Mouse (Mus musculus): ENCODE measurements at regions not wholly inside any gene's neighbourhood (a gene's known extent, or its start where the extent isn't known, plus 50 kb on each side); places are given as distances from the start of the nearest gene placed in this dataset.

- no peak for DNase-seq (ENCODE audit: low read depth, low spot score)
Measured at GRCm38 (mm10) chr9:112436094-112436493, 200.4 kb upstream of the Arpp21 start.

GRCm38 (mm10) chr9:112431920-112432437, 196.2 kb upstream of the Arpp21 start:
- DNase-seq (ENCODE audit: low read depth, low spot score) = no peak

DNA sequence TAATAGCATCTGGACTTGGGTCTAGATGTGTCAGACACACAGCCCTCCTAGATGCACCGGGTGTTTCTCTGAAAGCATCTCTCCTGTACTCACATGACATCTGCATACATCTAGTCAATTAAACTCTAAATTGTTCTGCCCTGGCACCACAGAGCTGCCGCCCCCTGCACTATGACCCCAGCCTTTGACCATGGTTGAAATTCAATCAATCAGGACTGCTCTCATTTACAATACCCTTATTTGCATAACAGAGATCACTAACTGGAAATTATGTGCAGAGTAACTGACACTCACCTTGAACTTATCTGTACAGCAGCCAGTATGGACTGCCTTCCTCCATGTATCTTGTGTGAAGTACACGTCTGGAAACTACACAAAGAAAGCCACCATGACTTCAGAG, 193.5 kb upstream of the Arpp21 start:
- DNase-seq (ENCODE audit: low read depth, low spot score) = no peak

DNA sequence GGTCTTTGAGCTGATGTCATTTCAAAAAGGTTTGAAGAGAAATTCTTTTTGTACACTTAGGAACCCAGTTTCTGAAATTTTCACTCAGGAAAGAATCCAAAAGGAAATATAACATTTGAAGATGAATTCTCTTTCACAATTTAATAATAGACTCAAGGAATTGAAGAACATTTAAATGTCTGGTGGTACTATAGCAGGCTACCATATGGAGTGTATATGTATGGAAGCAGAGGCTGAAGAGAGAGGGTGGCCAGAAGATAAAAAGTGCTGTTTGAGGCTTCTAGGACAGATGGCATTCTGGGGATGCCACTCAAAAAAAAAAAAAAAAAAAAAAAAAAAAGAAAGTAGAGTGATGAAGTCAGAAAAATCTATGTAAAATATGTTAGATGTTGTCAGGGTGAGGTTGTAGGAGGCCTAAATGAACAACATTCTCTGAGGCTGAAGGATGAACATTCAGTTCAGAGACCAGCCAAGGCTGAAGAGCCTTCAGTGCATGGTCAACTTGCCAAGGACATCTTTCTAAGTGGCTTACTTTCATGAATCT, 170.1 kb upstream of the Arpp21 start:
- no peak for DNase-seq (ENCODE audit: low read depth, low spot score)

GRCm38 (mm10) chr9:112370746-112371145, 135.0 kb upstream of the Arpp21 start:
- DNase-seq (ENCODE audit: low read depth, low spot score) = no peak

- no peak for DNase-seq (ENCODE audit: low read depth, low spot score)
Measured at GRCm38 (mm10) chr9:112367291-112367690, 131.6 kb upstream of the Arpp21 start.

- DNase-seq (ENCODE audit: low read depth, low spot score) = no peak
Measured at GRCm38 (mm10) chr9:112361355-112361754, 125.6 kb upstream of the Arpp21 start.

- DNase-seq (ENCODE audit: low read depth, low spot score) = no peak
Measured at GRCm38 (mm10) chr9:112358711-112359298, 123.1 kb upstream of the Arpp21 start.

- DNase-seq (ENCODE audit: low read depth, low spot score) = no peak
Measured at GRCm38 (mm10) chr9:112353196-112353595, 117.5 kb upstream of the Arpp21 start.

DNA sequence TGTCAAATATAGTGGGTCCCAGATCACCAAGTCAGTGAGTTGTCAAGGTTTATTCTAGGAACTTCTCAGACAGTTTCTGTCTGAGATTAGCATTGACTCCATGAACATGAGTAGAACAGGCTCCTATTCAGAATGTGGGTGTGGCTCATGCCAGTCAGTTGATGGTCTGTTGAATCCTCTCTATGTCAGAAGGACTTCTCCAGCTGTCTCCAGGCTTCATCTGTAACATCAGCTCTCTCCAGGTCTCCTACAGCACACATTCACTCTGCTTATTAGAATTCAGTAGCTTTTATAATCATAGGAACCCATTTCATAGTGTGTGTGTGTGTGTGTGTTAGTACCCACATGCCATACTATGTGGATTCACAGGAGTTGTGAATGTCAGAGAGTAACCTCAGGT, 113.2 kb upstream of the Arpp21 start:
- no peak for DNase-seq (ENCODE audit: low read depth, low spot score)

DNA sequence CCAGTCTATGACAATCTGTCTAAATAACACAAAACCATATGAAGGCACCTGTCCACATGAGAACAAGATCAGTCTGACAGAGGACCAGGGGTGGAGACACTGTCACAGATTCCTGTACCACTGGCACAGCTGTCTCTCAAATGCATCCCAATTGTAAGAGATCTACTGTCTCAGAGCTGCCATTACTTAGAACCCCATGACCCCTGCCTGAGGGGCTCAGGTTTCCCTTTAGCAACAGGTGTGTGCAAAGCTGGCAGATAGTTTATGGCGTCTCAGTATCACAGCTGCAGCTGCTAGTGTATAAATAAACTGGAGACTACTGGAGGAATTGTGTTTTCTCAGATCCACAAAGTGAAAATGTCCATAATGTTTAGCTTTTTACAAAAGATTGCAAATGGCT, 109.1 kb upstream of the Arpp21 start:
- peak; percentile 75 for DNase-seq (ENCODE audit: low read depth, low spot score)

DNA sequence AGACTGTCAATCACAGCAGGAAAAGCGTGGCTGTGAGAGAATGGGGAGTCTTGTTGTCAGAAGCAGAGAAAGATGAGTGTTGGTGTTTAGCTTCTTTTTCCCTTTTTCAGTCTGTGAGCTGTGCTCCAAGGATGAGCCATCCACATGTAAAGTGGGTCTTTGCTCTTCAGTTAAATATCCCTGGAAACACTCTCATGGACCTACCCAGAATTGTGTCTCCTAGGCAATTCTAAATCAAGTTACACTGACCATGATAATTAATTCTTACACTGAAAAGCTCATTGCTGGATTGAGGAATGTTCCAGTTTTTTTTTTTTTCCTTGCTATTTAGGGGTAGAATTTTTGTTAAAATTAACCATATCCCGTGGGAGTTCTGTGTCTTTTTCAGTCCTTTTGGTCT, 104.6 kb upstream of the Arpp21 start:
- DNase-seq (ENCODE audit: low read depth, low spot score) = no peak

DNA sequence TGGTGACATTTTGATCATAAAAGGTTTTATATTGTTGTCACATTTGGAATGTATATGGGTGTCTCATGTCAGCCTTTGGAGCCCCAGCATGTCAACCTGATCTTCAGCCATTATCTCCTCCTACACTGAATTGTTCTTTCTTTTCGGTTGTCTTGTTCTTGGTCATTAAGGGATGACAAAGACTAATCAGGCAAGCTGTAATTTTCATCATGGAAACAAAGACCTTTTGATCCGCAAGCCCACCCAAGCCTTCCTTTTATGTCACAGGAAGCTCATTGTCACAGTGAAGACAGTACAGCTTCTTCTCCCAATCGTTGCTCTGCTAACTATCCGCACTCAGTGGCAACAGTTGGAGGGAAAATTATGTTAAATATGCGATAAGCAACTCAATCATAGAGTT, 84.3 kb upstream of the Arpp21 start:
- no peak for DNase-seq (ENCODE audit: low read depth, low spot score)

DNA sequence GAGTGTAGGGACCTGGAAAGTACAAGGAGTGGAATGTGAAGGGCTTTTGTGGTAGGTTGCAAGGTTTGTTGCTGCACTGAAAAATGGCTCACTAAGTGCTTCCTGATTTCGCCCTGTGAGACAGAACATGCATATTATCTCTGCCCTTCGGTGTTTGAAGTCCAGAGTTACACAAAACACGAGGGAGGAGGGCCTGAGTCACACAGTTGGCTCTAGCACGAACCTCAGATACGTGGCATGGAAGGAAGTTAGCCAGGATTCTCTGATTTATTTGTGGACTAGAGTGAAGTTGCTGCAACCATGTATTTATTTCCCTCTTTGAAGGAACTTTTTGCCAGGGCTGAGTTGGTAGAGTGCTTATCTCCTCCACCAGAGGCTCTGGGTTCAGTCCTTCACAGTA, 73.2 kb upstream of the Arpp21 start:
- DNase-seq (ENCODE audit: low read depth, low spot score) = no peak

- DNase-seq (ENCODE audit: low read depth, low spot score) = no peak
Measured at GRCm38 (mm10) chr9:112307837-112308236, 72.1 kb upstream of the Arpp21 start.

GRCm38 (mm10) chr9:112291875-112292274, 56.1 kb upstream of the Arpp21 start:
- no peak for DNase-seq (ENCODE audit: low read depth, low spot score)
